Mouse (Mus musculus): ENCODE measurements around the gene Pcnx3. TPM values are rescaled to one million over a fixed set of nuclear protein-coding genes. Genes with fewer than 3 reads are reported as not detected.

The Pcnx3 gene
- 10 to 100 TPM; 34.7 to 37.9 TPM for total RNA-seq (2021)

DNA sequence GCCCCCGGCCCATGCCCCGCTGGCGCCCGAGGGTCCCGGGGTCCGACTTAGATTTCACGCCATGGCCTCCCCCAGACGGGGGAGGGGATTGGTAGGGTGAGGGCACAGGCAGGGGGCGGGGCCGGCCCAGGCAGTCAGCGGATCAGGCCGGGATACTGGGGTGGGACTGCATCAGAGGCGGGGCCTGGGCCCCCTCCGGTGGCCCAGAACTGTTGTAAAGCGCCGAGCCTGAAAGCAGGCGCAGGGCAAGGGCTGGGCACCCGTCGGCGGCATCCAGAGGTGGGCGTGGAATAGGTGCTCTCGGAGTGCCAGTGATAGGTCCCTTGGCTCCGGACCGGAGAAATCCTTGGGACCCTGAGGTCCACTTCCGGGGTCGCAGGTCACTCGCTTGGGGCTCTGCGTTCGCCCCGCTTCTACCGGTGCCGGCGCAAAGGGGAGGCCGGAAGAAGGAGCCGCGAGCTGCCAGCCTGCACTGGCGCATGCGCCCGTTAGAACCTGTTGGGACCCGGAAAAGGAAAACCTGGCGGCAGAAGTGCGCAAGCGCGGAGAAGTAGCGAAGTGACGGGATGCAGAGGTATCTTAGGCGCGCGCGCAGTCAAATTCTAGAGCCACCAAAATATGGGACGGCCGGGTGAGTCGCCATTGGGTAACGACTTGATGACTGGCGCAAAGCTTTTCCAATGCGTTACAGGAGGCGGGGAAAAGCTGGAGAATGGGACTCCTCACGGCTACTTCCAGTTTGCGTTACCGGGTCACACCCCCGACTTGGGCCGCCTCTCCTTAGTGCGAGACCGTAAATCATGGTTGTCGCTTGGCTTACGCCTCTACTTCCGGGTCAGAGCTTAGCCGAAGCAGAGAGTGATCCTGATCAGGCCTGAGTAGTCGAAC, at the start of gene Pcnx3, which contains the start of gene Map3k11:
Gene Pcnx3, minus strand, starts transcription at position 709 of the 888 bp plus-strand sequence.
Gene Map3k11, plus strand, starts transcription at position 543 of the 888 bp plus-strand sequence.
- intact Hi-C loops (cut with DNase I) = loop anchor here (2.0 kb wide), 1 partner anchor 198 kb away; the partner anchor contains the start of gene Cfl1
- peak; percentile 97 to 98 for DNase-seq

DNA sequence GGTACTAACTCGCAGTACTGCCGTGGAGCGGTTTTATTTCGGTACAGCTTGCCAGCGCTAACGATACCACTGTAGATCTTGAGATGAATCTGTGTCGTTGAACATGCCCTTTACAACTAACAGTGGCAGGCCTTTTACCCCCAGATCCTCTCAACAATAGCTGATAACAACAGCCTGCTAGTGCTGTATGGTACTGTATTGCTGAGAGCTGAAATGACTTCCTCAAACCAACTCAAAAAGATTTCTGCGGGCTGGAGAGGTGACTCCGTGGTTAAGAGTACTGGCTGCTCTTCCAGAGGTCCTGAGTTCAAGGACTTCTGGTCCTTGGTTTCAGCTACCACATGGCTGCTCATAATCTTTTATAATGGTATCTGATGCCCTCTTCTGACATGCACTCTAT, 45.6 kb upstream of the Pcnx3 start:
- intact Hi-C loops (cut with DNase I) = no loop called here
- DNase-seq = no peak

DNA sequence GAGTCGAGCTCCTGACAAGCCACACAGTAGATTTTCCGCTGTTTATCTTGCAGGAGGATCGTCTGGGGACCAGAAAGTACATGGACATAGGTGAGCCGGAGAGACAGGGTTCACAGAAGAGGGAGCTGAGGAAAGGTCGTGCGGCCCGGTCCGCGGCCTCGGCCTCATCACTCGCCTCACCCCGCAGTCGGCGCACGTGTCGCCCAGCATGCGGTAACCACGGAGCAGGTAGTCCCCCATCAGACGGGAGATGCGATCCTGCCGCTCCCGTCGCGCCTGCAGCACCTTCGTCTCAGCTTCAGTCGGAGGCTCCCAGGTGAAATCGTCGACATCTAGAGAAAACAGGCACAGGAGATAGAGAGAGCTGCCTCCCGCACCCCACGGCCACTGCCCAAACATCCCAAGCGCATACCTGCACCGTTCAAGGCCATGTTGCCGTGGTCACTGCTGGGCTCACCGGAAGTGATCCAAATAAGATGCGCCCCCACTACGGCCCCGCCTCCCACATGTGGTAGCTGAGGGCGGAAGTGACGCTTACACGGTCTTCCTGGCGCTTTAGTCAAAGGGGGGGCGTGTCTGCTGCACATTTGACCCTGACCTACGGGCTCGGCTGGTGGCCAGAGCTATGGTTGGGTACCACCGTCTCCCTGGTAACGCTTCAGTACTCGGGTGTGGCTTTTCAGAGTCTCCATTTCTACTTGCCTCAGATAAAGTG, 42.7 kb upstream of the Pcnx3 start:
- intact Hi-C loops (cut with DNase I) = no loop called here
- peak; percentile 94 to 95 for DNase-seq

GRCm38 (mm10) chr19:5730314-5731186, 41.8 kb upstream of the Pcnx3 start:
- intact Hi-C loops (cut with DNase I) = no loop called here
- peak in 1 of 2 experiments; percentile 46 for DNase-seq

GRCm38 (mm10) chr19:5729444-5729815, 40.7 kb upstream of the Pcnx3 start, which contains the start of gene Fam89b:
Fam89b (minus strand) TSS chr19:5729653.
- peak; percentile 92 to 95 for DNase-seq
- intact Hi-C loops (cut with DNase I) = loop anchor here (2.0 to 5.0 kb wide), 2 partner anchors 41 to 82 kb away; partner anchors contain the start of gene Scyl1

- intact Hi-C loops (cut with DNase I) = loop anchor here (1.0 to 5.0 kb wide), 3 partner anchors 18 to 82 kb away; partner anchors contain the start of gene Scyl1
Observed at GRCm38 (mm10) chr19:5728631-5729443, 40.1 kb upstream of the Pcnx3 start.

GRCm38 (mm10) chr19:5727701-5728100, 39.0 kb upstream of the Pcnx3 start:
- intact Hi-C loops (cut with DNase I) = loop anchor here (1.0 to 5.0 kb wide), 4 partner anchors 16 to 80 kb away; partner anchors contain the start of gene Scyl1

More at GRCm38 (mm10) chr19:5728631-5729443, 40.1 kb upstream of the Pcnx3 start:
- peak; percentile 75 to 78 for DNase-seq

GRCm38 (mm10) chr19:5726961-5727578, 38.4 kb upstream of the Pcnx3 start:
- intact Hi-C loops (cut with DNase I) = loop anchor here (1.0 to 5.0 kb wide), 3 partner anchors 13 to 80 kb away; no protein-coding TSS in a partner anchor
- DNase-seq = no peak

More at GRCm38 (mm10) chr19:5727701-5728100, 39.0 kb upstream of the Pcnx3 start:
- DNase-seq = peak; percentile 92 to 95

DNA sequence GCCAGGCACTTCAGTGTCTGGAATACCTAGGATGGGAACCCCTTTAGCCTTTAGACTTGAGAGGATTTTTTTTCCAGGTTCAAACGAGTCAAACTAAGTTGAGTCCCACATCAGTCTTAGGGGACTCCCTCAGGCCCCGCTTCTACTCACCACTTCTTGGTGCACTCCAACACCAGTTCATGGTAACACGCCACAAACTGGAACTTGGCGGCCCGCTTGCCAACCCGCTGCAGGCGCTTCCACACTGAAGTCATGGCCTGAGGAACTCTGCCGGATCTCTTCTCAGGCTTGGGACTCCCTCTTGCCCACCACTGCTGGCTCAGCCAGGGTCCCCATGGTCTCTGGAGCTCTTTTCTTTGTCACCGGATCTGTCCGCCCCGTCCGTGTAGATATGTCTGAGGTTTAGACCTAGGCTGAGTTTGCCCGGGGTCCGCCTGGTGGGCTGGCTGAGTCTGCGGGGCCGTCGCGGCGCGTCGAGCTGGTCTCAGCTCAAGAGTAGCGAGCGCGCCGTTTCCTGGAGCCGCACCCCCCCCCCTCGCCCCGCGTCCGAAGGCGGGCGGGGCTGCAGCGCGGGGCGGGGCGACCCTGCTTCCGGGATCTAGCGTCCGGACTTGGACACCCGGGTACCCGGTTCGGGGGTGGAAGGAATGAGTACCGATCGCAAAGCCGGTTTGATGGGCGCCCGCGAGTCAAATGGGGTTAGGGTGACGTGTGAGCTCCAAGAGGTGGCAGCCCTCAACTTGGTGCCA, 37.2 kb upstream of the Pcnx3 start, which contains the start of gene Ehbp1l1:
Gene Ehbp1l1, minus strand, starts transcription at position 551 of the 749 bp plus-strand sequence.
- intact Hi-C loops (cut with DNase I) = loop anchor here (1.0 to 5.0 kb wide), 2 partner anchors 12 to 79 kb away; no protein-coding TSS in a partner anchor

DNA sequence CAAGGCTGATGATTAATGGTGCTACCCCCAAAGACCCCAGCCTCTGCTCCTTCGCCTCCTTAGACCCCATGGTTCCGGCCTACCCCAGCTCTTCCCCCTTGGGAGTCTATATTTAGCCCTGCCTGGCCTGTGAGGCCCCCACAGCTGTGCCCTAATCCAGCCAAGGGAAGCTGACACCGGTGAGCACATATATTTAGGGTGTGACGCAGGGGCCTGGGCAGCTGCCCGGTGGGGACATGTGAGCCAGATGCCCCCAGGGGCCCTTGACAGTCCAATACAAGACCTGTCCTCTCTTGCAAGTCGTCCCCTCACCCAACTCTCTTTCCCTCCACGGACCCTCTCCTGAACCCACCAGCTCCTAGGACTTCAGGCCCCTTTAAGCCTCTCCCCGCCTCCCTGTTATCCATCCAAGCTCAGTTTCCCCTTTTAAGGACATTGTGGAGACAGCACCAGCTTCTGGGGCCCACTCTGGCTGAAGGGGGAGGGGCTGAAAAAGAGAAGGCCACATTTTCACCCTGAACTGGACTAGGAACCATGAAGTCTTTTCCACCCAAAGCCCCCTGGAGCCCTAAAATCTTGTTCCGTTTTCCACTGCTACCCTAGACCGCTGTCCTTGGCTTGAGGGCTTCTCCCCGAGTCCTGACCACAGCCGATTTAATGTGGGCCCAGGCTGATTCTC, 36.5 kb upstream of the Pcnx3 start:
- intact Hi-C loops (cut with DNase I) = loop anchor here (5.0 kb wide), 1 partner anchor 78 kb away; no protein-coding TSS in a partner anchor

More for the DNA sequence above, 37.2 kb upstream of the Pcnx3 start, which contains the start of gene Ehbp1l1:
- DNase-seq = peak; percentile 85

GRCm38 (mm10) chr19:5724549-5724941, 35.8 kb upstream of the Pcnx3 start:
- intact Hi-C loops (cut with DNase I) = no loop called here
- DNase-seq = peak; percentile 83 to 88

More for the DNA sequence above, 36.5 kb upstream of the Pcnx3 start:
- DNase-seq = peak; percentile 90 to 93

- intact Hi-C loops (cut with DNase I) = no loop called here
- DNase-seq = no peak
Observed at GRCm38 (mm10) chr19:5723934-5724548, 35.3 kb upstream of the Pcnx3 start.

GRCm38 (mm10) chr19:5722848-5723425, 34.2 kb upstream of the Pcnx3 start:
- intact Hi-C loops (cut with DNase I) = no loop called here

DNA sequence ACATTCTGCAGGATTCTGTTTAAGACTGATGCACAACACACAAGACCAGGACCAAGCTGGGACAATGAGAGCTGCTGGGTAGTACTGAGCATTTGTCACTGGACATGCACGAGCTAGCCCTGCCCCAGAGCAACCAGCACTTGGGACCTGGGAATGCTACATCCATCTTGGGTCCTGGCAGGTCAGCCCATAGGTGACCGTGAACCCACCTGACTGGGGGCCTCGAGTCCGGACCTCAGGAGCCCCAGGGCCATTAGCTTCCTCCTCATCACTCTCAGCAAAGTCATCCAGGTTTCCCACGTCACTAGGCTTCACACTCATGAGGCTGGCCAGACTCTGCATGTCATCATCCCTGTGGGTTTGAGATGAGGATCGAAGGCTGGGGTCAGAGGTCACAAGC, 32.5 kb upstream of the Pcnx3 start:
- DNase-seq = no peak
- intact Hi-C loops (cut with DNase I) = no loop called here

More at GRCm38 (mm10) chr19:5722848-5723425, 34.2 kb upstream of the Pcnx3 start:
- no peak for DNase-seq

DNA sequence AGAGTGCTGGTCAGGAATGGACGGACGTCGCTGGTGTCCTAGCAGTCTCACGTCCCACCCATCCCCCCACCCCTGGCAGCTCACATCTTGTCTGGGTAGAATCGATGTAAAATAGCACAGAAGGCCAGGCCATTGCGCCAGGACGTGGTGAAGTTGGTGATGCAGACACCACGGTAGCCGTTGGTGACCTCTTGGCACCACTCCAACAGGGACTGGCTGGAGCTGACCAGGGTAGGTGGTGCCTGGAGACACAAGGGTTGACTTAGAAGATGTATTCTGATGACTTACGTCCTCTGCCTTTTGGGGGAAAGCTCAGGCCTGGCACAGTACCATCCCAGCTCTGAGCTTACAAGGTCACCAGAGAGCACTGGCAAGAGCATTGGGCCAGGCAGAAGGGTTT, 28.2 kb upstream of the Pcnx3 start:
- intact Hi-C loops (cut with DNase I) = no loop called here

More for the DNA sequence above, 28.2 kb upstream of the Pcnx3 start:
- DNase-seq = no peak
